Mouse (Mus musculus): Measurements from ENCODE around the gene Tm9sf3. TPM values are rescaled to one million over a fixed set of nuclear protein-coding genes. Genes with fewer than 3 reads are reported as not detected.

The Tm9sf3 gene
- polyA plus RNA-seq, 1 experiment from 2014 or later = 151 TPM

DNA sequence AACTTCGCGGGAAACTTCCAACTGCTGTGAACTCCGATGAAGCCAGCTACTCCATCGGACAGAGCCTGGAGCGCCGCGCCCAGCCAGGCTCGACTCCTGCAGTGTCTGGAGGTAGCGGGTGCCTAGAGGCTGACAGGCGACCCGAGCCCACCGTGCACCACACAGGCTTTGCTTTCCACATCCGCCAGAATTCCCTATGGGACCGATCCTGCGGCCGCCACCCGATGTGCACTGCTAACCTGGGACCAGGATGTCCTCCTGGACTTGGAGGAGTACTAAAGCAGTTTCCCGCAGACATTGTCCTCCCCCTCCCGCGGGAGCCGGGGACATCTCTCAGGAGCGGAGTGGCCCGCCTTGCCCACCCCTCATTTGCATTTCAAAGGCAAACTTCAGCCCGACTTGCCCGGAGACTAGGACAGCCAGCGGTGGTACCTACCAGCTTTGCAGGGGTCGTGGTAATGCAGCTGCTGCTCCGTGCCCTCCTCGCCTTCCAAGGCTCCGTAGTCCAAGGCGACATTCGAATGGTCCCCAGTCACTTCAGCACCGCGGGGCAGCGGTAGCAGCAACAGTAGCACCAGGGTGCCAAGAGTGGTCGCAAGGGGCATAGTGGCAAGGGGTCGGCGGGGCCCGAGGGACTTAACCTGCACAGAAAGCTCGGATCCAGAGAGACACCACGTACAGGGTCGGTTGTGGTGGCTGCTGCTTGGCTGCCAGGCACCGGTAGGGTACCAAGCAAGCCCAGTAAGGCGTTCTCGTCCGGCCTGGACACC lies 57.6 kb downstream of the Tm9sf3 start:
- H3K27me3 ChIP-seq (replicated peaks; ENCODE audit: control insufficient read depth, insufficient read depth, low read length) = peaks cover 38% of the 10 kb centered on the region
- WGBS = under 1% methylated on average over 45 of the region's 46 CpGs
- peak; percentile 69 for DNase-seq (ENCODE audit: low spot score)
- ATAC-seq (replicated peaks; ENCODE audit: low FRiP score, low TSS enrichment, low read depth) = 0 out of 2 replicates have a peak, but pooled peaks have one; percentile 14
- no peaks in the 10 kb centered on the region for H3K9me3 ChIP-seq (ENCODE audit: control insufficient read depth, low read length)
- peak overlapping the region; percentile 35 for H3K9ac ChIP-seq (ENCODE audit: low read length)
- H3K36me3 ChIP-seq (ENCODE audit: control insufficient read depth, insufficient read depth, low read length) = peaks cover 6% of the 10 kb centered on the region; the same call in 1 of the 2 replicates
- peak overlapping the region; percentile 94 for H3K4me2 ChIP-seq (ENCODE audit: low read length)
- H3K4me1 ChIP-seq (replicated peaks; ENCODE audit: control insufficient read depth, insufficient read depth, low read length) = peaks cover 15% of the 10 kb centered on the region; the same call in 1 of the 2 replicates
- H3K27ac ChIP-seq (ENCODE audit: low read depth) = no peak overlapping the region
- H3K4me3 ChIP-seq (ENCODE audit: low read depth, low read length) = peak overlapping the region; percentile 43

- Histone ChIP-seq H3K4me2 (ENCODE audit: low read length) (no peak overlapping the region), H3K27me3 (replicated peaks; ENCODE audit: control insufficient read depth, insufficient read depth, low read length) (peaks cover 38% of the 10 kb centered on the region), H3K4me1 (replicated peaks; ENCODE audit: control insufficient read depth, insufficient read depth, low read length) (peaks cover 15% of the 10 kb centered on the region; the same call in 1 of the 2 replicates), H3K9me3 (ENCODE audit: control insufficient read depth, low read length) (no peaks in the 10 kb centered on the region), H3K36me3 (ENCODE audit: control insufficient read depth, insufficient read depth, low read length) (no peaks in the 10 kb centered on the region), H3K27ac (ENCODE audit: low read depth) (no peak overlapping the region), H3K4me3 (ENCODE audit: low read depth, low read length) (no peak overlapping the region), H3K9ac (ENCODE audit: low read length) (no peak overlapping the region)
- WGBS = 69% methylated on average over 11 of the region's 11 CpGs
- DNase-seq (ENCODE audit: low spot score) = no peak
- ATAC-seq (replicated peaks; ENCODE audit: low FRiP score, low TSS enrichment, low read depth) = no peak
Observed at GRCm38 (mm10) chr19:41204159-41205081, 59.4 kb downstream of the Tm9sf3 start.

- no peaks in the 10 kb centered on the region for H3K36me3 ChIP-seq (ENCODE audit: control insufficient read depth, insufficient read depth, low read length)
- no peak for ATAC-seq (replicated peaks; ENCODE audit: low FRiP score, low TSS enrichment, low read depth)
- H3K9me3 ChIP-seq (ENCODE audit: control insufficient read depth, low read length) = no peaks in the 10 kb centered on the region
- DNase-seq (ENCODE audit: low spot score) = no peak
- no peak overlapping the region for H3K27ac ChIP-seq (ENCODE audit: low read depth)
- H3K9ac ChIP-seq (ENCODE audit: low read length) = no peak overlapping the region
- no peak overlapping the region for H3K4me2 ChIP-seq (ENCODE audit: low read length)
- H3K4me1 ChIP-seq (replicated peaks; ENCODE audit: control insufficient read depth, insufficient read depth, low read length) = no peaks in the 10 kb centered on the region
- 87% methylated on average over 12 of the region's 12 CpGs for WGBS
- H3K27me3 ChIP-seq (replicated peaks; ENCODE audit: control insufficient read depth, insufficient read depth, low read length) = no peaks in the 10 kb centered on the region
- no peak overlapping the region for H3K4me3 ChIP-seq (ENCODE audit: low read depth, low read length)
Observed at GRCm38 (mm10) chr19:41197606-41198005, 66.2 kb downstream of the Tm9sf3 start.

DNA sequence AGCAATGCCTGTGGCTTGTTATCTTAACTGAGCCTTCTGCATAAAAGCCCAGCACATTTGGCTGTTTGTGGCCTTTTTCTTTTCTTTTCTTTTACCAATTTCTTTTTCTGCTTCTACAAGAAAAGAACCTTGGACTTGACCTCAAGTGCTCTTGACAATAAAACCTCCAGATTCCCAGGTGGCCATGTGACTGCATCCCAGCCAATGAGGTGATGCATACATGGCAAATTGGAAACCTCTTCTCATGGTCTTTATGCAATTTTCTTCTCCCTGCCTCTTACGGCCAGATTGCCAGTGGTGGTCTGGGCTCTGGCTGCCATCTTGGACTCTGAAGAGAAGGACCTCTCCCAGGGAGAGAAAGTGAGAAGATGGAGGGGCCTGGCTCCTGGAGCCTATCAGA lies 70.4 kb downstream of the Tm9sf3 start:
- Histone ChIP-seq H3K9me3 (ENCODE audit: control insufficient read depth, low read length) (no peaks in the 10 kb centered on the region), H3K4me2 (ENCODE audit: low read length) (no peak overlapping the region), H3K9ac (ENCODE audit: low read length) (no peak overlapping the region), H3K27me3 (replicated peaks; ENCODE audit: control insufficient read depth, insufficient read depth, low read length) (no peaks in the 10 kb centered on the region), H3K4me3 (ENCODE audit: low read depth, low read length) (no peak overlapping the region), H3K36me3 (ENCODE audit: control insufficient read depth, insufficient read depth, low read length) (no peaks in the 10 kb centered on the region), H3K27ac (ENCODE audit: low read depth) (no peak overlapping the region), H3K4me1 (replicated peaks; ENCODE audit: control insufficient read depth, insufficient read depth, low read length) (no peaks in the 10 kb centered on the region)
- DNase-seq (ENCODE audit: low spot score) = no peak
- 95% methylated on average over 1 of the region's 1 CpGs for WGBS
- ATAC-seq (replicated peaks; ENCODE audit: low FRiP score, low TSS enrichment, low read depth) = no peak

GRCm38 (mm10) chr19:41192953-41193352 lies 70.8 kb downstream of the Tm9sf3 start:
- Histone ChIP-seq H3K9ac (ENCODE audit: low read length) (no peak overlapping the region), H3K36me3 (ENCODE audit: control insufficient read depth, insufficient read depth, low read length) (no peaks in the 10 kb centered on the region), H3K4me2 (ENCODE audit: low read length) (no peak overlapping the region), H3K4me3 (ENCODE audit: low read depth, low read length) (no peak overlapping the region), H3K4me1 (replicated peaks; ENCODE audit: control insufficient read depth, insufficient read depth, low read length) (no peaks in the 10 kb centered on the region), H3K9me3 (ENCODE audit: control insufficient read depth, low read length) (no peaks in the 10 kb centered on the region), H3K27ac (ENCODE audit: low read depth) (no peak overlapping the region), H3K27me3 (replicated peaks; ENCODE audit: control insufficient read depth, insufficient read depth, low read length) (no peaks in the 10 kb centered on the region)
- WGBS = 82% methylated on average over 4 of the region's 4 CpGs
- no peak for ATAC-seq (replicated peaks; ENCODE audit: low FRiP score, low TSS enrichment, low read depth)
- no peak for DNase-seq (ENCODE audit: low spot score)

GRCm38 (mm10) chr19:41191724-41192123 lies 72.1 kb downstream of the Tm9sf3 start:
- ATAC-seq (replicated peaks; ENCODE audit: low FRiP score, low TSS enrichment, low read depth) = no peak
- WGBS = 75% methylated on average over 9 of the region's 9 CpGs
- DNase-seq (ENCODE audit: low spot score) = peak; percentile 59
- Histone ChIP-seq H3K9me3 (ENCODE audit: control insufficient read depth, low read length) (no peaks in the 10 kb centered on the region), H3K4me2 (ENCODE audit: low read length) (no peak overlapping the region), H3K4me1 (replicated peaks; ENCODE audit: control insufficient read depth, insufficient read depth, low read length) (no peaks in the 10 kb centered on the region), H3K36me3 (ENCODE audit: control insufficient read depth, insufficient read depth, low read length) (no peaks in the 10 kb centered on the region), H3K27me3 (replicated peaks; ENCODE audit: control insufficient read depth, insufficient read depth, low read length) (no peaks in the 10 kb centered on the region), H3K27ac (ENCODE audit: low read depth) (no peak overlapping the region), H3K9ac (ENCODE audit: low read length) (no peak overlapping the region), H3K4me3 (ENCODE audit: low read depth, low read length) (no peak overlapping the region)

GRCm38 (mm10) chr19:41190876-41191434 lies 72.8 kb downstream of the Tm9sf3 start:
- H3K27me3 ChIP-seq (replicated peaks; ENCODE audit: control insufficient read depth, insufficient read depth, low read length) = no peaks in the 10 kb centered on the region
- ATAC-seq (replicated peaks; ENCODE audit: low FRiP score, low TSS enrichment, low read depth) (no peak), DNase-seq (ENCODE audit: low spot score) (no peak)
- H3K36me3 ChIP-seq (ENCODE audit: control insufficient read depth, insufficient read depth, low read length) = no peaks in the 10 kb centered on the region
- H3K4me3 ChIP-seq (ENCODE audit: low read depth, low read length) = no peak overlapping the region
- WGBS = 70% methylated on average over 6 of the region's 6 CpGs
- no peaks in the 10 kb centered on the region for H3K9me3 ChIP-seq (ENCODE audit: control insufficient read depth, low read length)
- no peak overlapping the region for H3K4me2 ChIP-seq (ENCODE audit: low read length)
- H3K27ac ChIP-seq (ENCODE audit: low read depth) = no peak overlapping the region
- no peak overlapping the region for H3K9ac ChIP-seq (ENCODE audit: low read length)
- no peaks in the 10 kb centered on the region for H3K4me1 ChIP-seq (replicated peaks; ENCODE audit: control insufficient read depth, insufficient read depth, low read length)

DNA sequence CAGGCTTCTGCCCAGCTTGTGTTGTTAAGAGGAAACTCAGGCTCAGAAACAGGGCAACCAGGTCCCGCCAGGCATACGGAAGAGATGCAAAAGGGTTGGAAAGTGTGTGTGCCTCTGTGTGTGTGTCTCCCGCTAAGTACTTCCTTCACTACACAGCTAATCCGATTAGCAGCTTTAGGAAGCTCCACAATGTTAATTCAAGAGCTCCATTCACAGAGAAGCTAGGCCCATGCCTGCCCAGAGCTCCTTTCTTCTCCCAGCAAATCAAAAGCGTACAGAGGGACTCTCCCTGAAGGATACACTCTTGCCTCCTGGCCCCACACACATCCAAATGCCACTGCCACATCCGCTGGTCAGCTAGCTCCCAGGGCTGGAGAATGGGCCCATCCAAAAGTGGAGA lies 86.5 kb downstream of the Tm9sf3 start:
- H3K27ac ChIP-seq (ENCODE audit: low read depth) = no peak overlapping the region
- no peaks in the 10 kb centered on the region for H3K9me3 ChIP-seq (ENCODE audit: control insufficient read depth, low read length)
- 45% methylated on average over 6 of the region's 6 CpGs for WGBS
- H3K4me1 ChIP-seq (replicated peaks; ENCODE audit: control insufficient read depth, insufficient read depth, low read length) = no peaks in the 10 kb centered on the region
- H3K4me3 ChIP-seq (ENCODE audit: low read depth, low read length) = no peak overlapping the region
- no peaks in the 10 kb centered on the region for H3K27me3 ChIP-seq (replicated peaks; ENCODE audit: control insufficient read depth, insufficient read depth, low read length)
- H3K9ac ChIP-seq (ENCODE audit: low read length) = no peak overlapping the region
- ATAC-seq (replicated peaks; ENCODE audit: low FRiP score, low TSS enrichment, low read depth) = no peak
- H3K36me3 ChIP-seq (ENCODE audit: control insufficient read depth, insufficient read depth, low read length) = no peaks in the 10 kb centered on the region
- no peak for DNase-seq (ENCODE audit: low spot score)
- no peak overlapping the region for H3K4me2 ChIP-seq (ENCODE audit: low read length)

Data from intestine, embryonic 14.5 days (tissue).